Comparison of ENCODE assay signal across 9 mouse cellular contexts in genomic region chr19:21031768-21032308, GRCm38 (mm10).
DNase-seq lines count a peak whose midpoint lies in the region; ATAC-seq lines count a peak whose summit lies in the region.
"Had no signal": no experiment of that assay in that cellular context is flagged by ENCODE, and none has a peak within 500 bp of the region (broad histone marks: within the 10 kb centered on the region; RNA-seq: fewer than 3 reads in every experiment).

No protein-coding gene starts in this region.

- DNase-seq in adrenal gland, postnatal 10 days = peak; percentile 26
- DNase-seq in adrenal gland, postnatal 25 days = no peak
- peak; percentile 39 for DNase-seq in 3T3-L1 (ENCODE audit: low read depth, low spot score)
- peak; percentile 56 for DNase-seq in lung, postnatal 36 days
- no peak for DNase-seq in left cerebral cortex, postnatal 10 days (ENCODE audit: extremely low spot score in 1 of 2, low spot score in 2 of 2)
- no peak for DNase-seq in urinary bladder, adult 18-20 months (ENCODE audit: low spot score in 2 of 2)
- no peak for DNase-seq in spleen, postnatal 14 days (ENCODE audit: low spot score in 2 of 2)
- DNase-seq: cerebellum, postnatal 25 days had no signal

- ATAC-seq in granulocyte monocyte progenitor cell, adult 5-6 weeks (replicated peaks; ENCODE audit: poor library complexity, severe bottlenecking) = peak; percentile 80

- intact Hi-C loops in left cerebral cortex, postnatal 10 days (cut with DNase I) = loop anchor here (10.0 kb wide), 1 partner anchor 533 kb away; no protein-coding TSS in a partner anchor

Comparison
In these comparisons a context has a peak if more than half of its experiments do, and no peak if none do; other contexts are left out.
1. DNase-seq: peak in adrenal gland, postnatal 10 days (single experiment), 3T3-L1 (single experiment) and lung, postnatal 36 days (single experiment); none in adrenal gland, postnatal 25 days (single experiment), left cerebral cortex, postnatal 10 days (0 of 2), urinary bladder, adult 18-20 months (0 of 2) and spleen, postnatal 14 days (0 of 2).